Mouse (Mus musculus): ENCODE data around the gene Enho. TPM values are rescaled to one million over a fixed set of nuclear protein-coding genes. Genes with fewer than 3 reads are reported as not detected.

Gene Enho
- polyA plus RNA-seq, 1 experiment from 2014 or later: 21.3 TPM

DNA sequence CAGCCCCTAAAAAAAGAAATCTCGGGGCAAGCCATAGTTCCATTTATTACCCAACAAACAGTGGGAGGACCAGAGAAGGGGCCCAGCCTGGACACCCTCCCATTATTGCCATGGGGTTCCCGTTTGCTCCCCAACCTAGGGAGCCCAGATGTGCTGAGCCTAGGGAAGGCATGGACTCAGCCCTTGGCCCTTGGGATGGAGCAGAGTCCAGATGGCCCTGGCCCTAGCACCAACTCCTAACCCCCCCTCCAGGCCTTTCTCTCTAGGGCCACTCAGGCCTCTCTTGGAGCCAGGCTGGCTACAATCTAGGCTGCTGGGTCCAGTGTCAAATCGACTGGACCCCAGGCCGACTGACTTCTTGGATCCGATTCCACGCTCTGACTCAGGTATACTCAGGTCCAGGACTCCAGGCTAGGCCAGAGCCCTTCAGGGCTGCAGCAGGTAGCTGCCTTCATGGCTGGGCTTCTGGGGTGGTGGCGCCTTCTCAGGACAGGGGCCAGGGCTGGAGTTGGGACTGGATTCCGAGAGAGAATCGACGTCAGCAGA lies 1.9 kb downstream of the Enho start:
- Histone ChIP-seq H3K9me3 (no peaks in the 10 kb centered on the region), H3K4me3 (peak overlapping the region; percentile 81; the same call in 1 of the 2 replicates), H3K4me1 (peaks cover 69% of the 10 kb centered on the region), H3K27me3 (ENCODE audit: poor library complexity, severe bottlenecking) (peaks cover 49% of the 10 kb centered on the region), H3K36me3 (replicated peaks) (peaks cover 19% of the 10 kb centered on the region), H3K27ac (peak overlapping the region; percentile 96)
- WGBS: 93% methylated on average over 10 of the region's 10 CpGs
- no peak for DNase-seq (ENCODE audit: extremely low spot score, low spot score)

DNA sequence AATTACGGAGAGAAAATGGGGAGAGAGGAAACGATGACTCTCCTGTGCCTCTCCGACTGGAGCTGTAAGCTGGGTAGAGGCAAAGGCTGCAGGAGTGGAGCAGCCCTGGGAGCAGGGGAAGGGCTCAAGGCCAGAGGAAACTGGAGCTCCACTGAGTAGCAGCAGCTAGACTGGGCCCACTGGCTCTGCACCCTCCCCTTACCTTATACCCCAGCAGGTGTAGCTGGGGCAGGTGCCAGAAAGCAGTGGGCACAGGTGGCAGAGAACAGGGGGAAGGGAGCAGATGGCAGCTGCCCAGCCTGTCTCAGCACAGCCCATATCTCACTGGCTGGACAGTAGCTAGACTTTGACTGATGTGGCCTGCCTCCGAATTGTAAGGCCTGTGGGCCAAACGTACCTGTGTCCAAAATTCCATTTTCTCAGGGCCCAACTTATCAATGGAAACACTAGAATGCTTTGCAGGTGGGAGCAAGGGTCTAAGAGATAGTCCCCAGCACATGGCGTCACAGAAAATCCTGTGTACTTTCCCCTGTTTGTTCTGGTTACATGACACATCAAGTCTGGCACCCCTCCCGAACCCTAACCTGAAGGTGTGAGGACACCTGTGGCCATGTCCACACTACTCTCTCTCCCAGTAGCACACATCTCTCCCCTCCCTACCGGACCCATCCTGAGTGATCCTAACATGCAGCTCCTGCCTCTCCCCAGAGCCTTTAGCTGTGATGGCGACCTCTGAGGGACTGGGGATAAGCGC lies 3.1 kb downstream of the Enho start:
- Histone ChIP-seq H3K4me3 (no peak overlapping the region), H3K36me3 (replicated peaks) (peaks cover 19% of the 10 kb centered on the region), H3K9me3 (no peaks in the 10 kb centered on the region), H3K27ac (no peak overlapping the region), H3K27me3 (ENCODE audit: poor library complexity, severe bottlenecking) (peaks cover 58% of the 10 kb centered on the region), H3K4me1 (peaks cover 80% of the 10 kb centered on the region)
- no peak for DNase-seq (ENCODE audit: extremely low spot score, low spot score)
- 85% methylated on average over 10 of the region's 10 CpGs for whole genome bisulfite sequencing

DNA sequence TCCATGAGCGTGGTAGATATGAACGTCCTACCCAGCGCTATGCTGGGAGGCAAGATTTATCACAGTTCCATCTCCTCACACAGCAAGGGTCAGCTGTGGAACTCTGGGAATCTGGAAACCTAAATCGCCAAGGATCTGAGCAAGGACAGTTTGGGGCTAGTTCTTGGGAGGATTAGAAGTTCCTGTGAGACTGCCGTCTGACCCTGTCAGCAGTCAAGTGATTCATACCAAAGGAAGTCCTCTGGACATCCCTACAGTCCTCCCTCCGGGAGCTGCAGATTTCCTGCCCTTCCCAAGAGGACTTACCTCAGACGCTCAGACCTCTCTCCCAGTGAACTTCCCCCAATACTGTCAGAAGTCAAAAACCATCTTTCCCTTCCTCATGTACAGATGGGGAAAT lies 3.8 kb downstream of the Enho start:
- Histone ChIP-seq H3K9me3 (no peaks in the 10 kb centered on the region), H3K4me1 (peaks cover 87% of the 10 kb centered on the region), H3K36me3 (replicated peaks) (peaks cover 19% of the 10 kb centered on the region), H3K4me3 (no peak overlapping the region), H3K27me3 (ENCODE audit: poor library complexity, severe bottlenecking) (peaks cover 65% of the 10 kb centered on the region), H3K27ac (0 out of 2 replicates have a peak overlapping the region, but pooled peaks have one; percentile 60)
- WGBS: 65% methylated on average over 7 of the region's 7 CpGs
- DNase-seq (ENCODE audit: extremely low spot score, low spot score): no peak

DNA sequence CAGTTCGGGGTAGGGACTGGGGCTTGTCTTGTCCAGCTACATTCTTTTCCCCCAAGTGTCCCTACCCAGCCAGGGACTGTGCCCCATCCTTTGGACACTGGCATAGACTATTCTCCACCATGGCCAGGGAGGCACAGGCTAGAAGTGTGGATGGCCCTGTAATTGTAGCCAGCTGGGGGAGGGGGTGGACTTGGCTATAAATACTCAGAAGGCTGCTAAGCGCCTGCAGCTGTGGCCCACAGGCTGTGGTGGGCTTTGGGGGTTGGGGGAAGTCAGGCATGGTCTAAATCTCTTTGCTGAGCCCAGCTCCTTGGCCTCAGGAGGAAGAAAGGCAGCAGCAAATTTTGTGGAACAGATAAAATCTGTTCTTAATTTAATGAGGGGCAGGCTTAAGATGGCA lies 4.2 kb downstream of the Enho start:
- Histone ChIP-seq H3K27ac (peak overlapping the region; percentile 60; the same call in 1 of the 2 replicates), H3K36me3 (replicated peaks) (peaks cover 19% of the 10 kb centered on the region), H3K9me3 (no peaks in the 10 kb centered on the region), H3K4me3 (no peak overlapping the region), H3K4me1 (peaks cover 91% of the 10 kb centered on the region), H3K27me3 (ENCODE audit: poor library complexity, severe bottlenecking) (peaks cover 70% of the 10 kb centered on the region)
- WGBS: 57% methylated on average over 2 of the region's 2 CpGs
- no peak for DNase-seq (ENCODE audit: extremely low spot score, low spot score)

DNA sequence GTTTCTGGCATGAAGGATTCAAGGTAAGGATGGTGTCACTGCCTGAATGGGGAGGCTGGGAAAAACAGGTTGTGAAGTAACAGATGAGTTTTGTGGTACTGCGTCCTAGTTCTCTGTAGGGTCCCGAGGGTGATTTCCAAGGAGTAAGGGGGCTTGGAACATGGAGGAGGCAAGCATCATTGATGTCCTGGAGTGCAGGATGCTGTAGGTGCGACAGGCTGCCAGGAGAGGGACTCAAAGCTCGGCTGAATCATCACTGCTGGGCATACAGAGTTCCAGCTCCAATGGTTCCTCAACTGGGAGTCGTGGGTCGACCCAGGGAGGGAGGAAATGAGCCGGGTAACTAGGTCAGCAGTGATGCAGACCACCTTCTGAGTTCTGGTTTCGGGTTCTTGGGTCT lies 4.9 kb downstream of the Enho start:
- H3K27me3 ChIP-seq (ENCODE audit: poor library complexity, severe bottlenecking): peaks cover 77% of the 10 kb centered on the region
- H3K4me3 ChIP-seq: no peak overlapping the region
- WGBS: 76% methylated on average over 8 of the region's 8 CpGs
- no peak overlapping the region for H3K27ac ChIP-seq
- peaks cover 19% of the 10 kb centered on the region for H3K36me3 ChIP-seq (replicated peaks)
- peaks cover 92% of the 10 kb centered on the region for H3K4me1 ChIP-seq
- DNase-seq (ENCODE audit: extremely low spot score, low spot score): no peak
- no peaks in the 10 kb centered on the region for H3K9me3 ChIP-seq

DNA sequence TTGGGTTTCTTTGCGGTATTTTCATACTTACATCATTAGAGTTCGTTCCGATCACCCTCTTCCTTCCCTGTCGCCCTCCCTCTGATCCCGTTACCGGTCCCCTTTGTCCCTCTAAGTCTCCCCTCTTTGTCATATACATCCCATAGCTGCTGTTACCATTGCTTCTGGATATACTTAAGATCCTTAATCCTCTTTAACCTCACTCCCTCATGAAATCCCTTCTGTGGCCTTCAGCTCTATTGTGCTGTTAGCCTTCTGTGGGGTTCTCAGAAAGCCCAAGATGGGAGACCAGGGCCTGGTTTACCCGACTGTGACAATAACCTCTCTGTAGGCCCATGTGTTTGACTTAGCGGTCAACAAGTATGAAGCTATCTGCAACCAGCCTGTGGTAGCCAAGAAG lies 5.5 kb downstream of the Enho start:
- DNase-seq (ENCODE audit: extremely low spot score, low spot score): no peak
- Histone ChIP-seq H3K27ac (no peak overlapping the region), H3K27me3 (ENCODE audit: poor library complexity, severe bottlenecking) (peaks cover 83% of the 10 kb centered on the region), H3K4me3 (no peak overlapping the region), H3K9me3 (no peaks in the 10 kb centered on the region), H3K36me3 (replicated peaks) (peaks cover 19% of the 10 kb centered on the region), H3K4me1 (peaks cover 94% of the 10 kb centered on the region)
- 59% methylated on average over 8 of the region's 8 CpGs for WGBS

DNA sequence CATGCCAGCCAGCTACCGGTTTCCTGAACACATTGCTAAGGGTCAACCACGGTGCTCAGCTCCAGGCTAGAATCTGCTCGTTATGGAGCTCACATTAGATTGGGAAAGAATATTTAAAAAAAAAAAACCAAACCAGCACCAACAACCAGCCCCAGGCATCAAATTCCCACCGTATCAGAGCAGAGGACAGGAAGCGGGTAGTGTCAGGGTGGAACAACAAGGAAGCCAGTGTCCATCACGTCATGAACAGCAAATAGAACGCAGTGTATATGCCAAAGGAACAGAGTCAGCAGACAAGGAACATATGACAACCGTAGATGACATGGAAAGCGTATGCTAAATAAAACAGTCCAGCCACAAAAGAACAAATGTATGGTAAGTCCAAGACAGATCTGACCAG lies 7.1 kb downstream of the Enho start:
- Histone ChIP-seq H3K4me3 (no peak overlapping the region), H3K36me3 (replicated peaks) (peaks cover 12% of the 10 kb centered on the region), H3K27me3 (ENCODE audit: poor library complexity, severe bottlenecking) (peaks cover 83% of the 10 kb centered on the region), H3K9me3 (no peaks in the 10 kb centered on the region), H3K4me1 (peaks cover 94% of the 10 kb centered on the region), H3K27ac (no peak overlapping the region)
- WGBS: 76% methylated on average over 9 of the region's 9 CpGs
- no peak for DNase-seq (ENCODE audit: extremely low spot score, low spot score)

DNA sequence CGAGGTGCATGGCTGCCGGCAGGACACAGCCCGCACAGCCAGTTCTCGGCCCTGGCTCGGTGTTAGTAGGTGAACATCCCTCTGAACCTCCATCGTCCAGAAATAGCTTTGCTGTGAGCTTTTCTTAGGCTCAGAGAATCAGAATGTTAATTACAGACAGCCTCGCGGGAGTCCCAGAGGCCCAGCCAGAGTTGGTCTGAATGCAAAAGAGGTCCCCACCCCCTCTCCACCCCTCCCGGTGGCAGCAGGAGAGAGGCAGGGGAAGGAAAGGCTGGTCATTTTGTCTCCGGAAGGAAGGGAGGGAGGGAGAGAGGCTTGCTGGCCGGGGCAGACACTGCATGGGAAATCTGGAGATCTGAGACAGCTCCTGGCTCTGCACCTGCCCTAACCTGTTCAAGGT lies 8.7 kb downstream of the Enho start:
- Histone ChIP-seq H3K27ac (peak overlapping the region; percentile 78), H3K27me3 (ENCODE audit: poor library complexity, severe bottlenecking) (peaks cover 83% of the 10 kb centered on the region), H3K4me1 (peaks cover 90% of the 10 kb centered on the region)

DNA sequence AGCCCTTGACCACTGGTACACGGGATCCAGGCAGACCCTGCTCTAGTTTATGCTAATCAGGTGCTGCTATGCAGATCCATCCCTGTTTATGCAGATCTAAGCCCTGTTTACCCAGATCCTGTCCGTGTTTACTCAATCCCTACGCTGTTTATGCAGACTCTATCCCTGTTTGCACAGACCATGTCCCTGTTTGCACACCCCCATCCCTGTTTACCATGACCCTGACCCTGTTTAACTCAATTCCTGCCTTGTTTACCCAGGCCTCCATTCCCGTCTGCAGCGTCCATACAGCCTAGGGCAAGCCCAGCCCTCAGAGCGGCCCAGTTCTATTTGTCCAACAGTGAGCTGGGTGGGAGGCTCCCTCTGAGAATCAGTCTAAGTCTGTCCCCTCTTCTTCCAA lies 9.9 kb downstream of the Enho start:
- H3K4me1 ChIP-seq: peaks cover 85% of the 10 kb centered on the region
- peak overlapping the region; percentile 72 for H3K27ac ChIP-seq
- WGBS: 21% methylated on average over 6 of the region's 6 CpGs
- no peak for DNase-seq (ENCODE audit: extremely low spot score, low spot score)
- H3K4me3 ChIP-seq: no peak overlapping the region
- no peaks in the 10 kb centered on the region for H3K36me3 ChIP-seq (replicated peaks)
- no peaks in the 10 kb centered on the region for H3K9me3 ChIP-seq
- H3K27me3 ChIP-seq (ENCODE audit: poor library complexity, severe bottlenecking): peaks cover 94% of the 10 kb centered on the region

More for the DNA sequence above, 8.7 kb downstream of the Enho start:
- peak; percentile 51 for DNase-seq (ENCODE audit: extremely low spot score, low spot score)
- peak overlapping the region; percentile 17 for H3K4me3 ChIP-seq
- H3K9me3 ChIP-seq: no peaks in the 10 kb centered on the region
- 3% methylated on average over 11 of the region's 11 CpGs for WGBS
- no peaks in the 10 kb centered on the region for H3K36me3 ChIP-seq (replicated peaks)

DNA sequence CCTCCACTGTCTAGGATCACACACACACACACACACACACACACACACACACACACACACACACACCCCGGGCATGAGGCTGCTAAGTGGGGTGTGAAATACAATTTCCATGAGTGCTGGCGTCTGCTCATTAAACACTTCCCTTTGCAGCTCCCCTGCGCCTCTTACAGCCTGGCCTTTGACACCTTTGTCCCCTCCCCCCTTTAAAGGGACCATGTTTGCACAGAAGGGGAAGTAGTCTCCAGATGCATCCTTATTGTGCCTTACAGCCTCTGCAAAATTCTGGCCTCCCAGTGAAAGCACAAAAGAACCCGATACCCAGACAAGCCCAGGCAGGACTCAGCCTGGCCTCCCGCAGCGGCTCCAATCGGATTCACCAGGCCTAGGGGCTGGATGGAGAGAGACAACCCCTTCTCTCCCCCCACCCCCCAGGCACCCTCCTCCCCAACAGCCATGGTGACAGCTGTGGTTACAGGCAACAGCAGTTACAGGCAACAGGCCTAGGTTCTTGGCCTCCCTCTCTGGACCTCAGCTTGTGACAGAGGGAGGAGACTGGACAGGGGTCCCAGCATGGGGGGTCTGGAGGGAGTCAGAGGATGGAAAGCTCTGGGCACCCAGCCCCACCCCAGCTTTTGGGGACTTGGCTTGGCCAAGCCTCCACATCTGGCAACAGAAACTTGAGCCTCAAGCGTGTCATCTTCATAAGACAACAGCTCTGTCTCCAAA lies 11.8 kb downstream of the Enho start:
- H3K27me3 ChIP-seq (ENCODE audit: poor library complexity, severe bottlenecking): peaks cover 88% of the 10 kb centered on the region
- peaks cover 67% of the 10 kb centered on the region for H3K4me1 ChIP-seq
- no peaks in the 10 kb centered on the region for H3K36me3 ChIP-seq (replicated peaks)
- WGBS: 3% methylated on average over 8 of the region's 8 CpGs
- peak overlapping the region; percentile 66 for H3K27ac ChIP-seq
- H3K4me3 ChIP-seq: peak overlapping the region; percentile 11
- no peaks in the 10 kb centered on the region for H3K9me3 ChIP-seq
- DNase-seq (ENCODE audit: extremely low spot score, low spot score): peak; percentile 57

DNA sequence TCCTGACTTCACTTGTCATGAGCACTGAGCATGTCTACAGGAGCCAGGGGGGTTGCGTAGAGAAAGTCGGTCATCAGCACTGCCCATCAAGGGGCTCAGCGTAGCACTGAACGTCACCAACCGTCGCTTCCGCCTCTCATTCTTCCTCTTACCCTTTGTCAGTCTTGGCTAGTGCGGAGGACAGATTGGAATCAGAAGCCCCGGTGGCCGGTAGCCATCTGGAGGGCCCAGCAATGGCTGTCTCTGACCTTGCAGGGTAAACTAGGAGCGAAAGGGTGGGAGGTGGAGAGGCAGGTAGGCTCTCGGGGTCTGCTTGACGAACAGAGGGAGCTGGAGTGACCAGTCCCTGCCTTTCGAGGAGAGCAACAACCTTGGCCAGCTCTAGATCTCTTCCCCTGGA lies 18.1 kb downstream of the Enho start:
- 92% methylated on average over 14 of the region's 14 CpGs for WGBS

DNA sequence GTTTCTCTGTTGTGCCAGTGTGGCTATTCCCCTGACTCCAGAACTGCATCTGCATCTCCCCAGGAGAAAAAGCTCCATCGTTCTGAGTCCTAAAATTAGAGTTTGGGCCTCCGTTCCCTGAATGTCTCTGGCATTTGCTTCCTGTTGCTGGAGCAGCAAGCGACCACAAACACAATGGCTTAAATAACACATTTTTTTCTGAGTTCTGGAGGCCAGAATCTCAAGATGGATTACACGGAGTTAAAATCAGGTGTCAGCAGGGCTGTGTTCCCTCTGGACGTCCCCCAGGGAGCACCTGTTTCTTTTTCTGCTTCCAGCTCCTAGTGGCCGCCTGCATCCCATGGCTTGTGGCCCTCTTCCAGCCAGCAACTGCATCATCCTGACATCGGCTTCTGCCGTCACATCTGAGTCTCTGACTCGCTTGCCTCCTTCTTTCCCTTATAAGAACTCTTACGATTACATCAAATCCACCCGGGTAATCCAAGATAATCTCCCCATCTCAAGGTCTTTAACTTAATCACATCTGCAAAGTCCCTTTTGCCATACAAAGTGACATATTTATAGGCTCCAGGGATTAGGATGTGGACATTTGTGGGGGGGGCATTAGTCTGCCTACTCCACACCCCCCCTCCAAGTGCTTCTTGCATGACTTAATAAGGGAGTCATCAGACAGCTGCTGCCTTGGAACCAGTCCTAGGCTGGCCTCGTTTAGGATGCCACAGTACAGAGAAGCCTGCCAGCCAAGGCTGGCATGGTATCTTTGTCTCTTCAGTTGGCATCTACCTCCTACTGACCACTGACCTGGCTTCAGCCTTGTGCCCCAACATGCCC lies 21.0 kb downstream of the Enho start:
- 61% methylated on average over 12 of the region's 12 CpGs for WGBS
- Histone ChIP-seq H3K27me3 (ENCODE audit: poor library complexity, severe bottlenecking) (peaks cover 55% of the 10 kb centered on the region), H3K4me3 (no peak overlapping the region), H3K4me1 (peaks cover 28% of the 10 kb centered on the region), H3K27ac (0 out of 2 replicates have a peak overlapping the region, but pooled peaks have one; percentile 18), H3K36me3 (replicated peaks) (no peaks in the 10 kb centered on the region), H3K9me3 (no peaks in the 10 kb centered on the region)
- DNase-seq (ENCODE audit: extremely low spot score, low spot score): no peak

More for the DNA sequence above, 18.1 kb downstream of the Enho start:
- Histone ChIP-seq H3K27ac (no peak overlapping the region), H3K4me1 (peaks cover 18% of the 10 kb centered on the region), H3K4me3 (no peak overlapping the region), H3K27me3 (ENCODE audit: poor library complexity, severe bottlenecking) (peaks cover 57% of the 10 kb centered on the region), H3K36me3 (replicated peaks) (no peaks in the 10 kb centered on the region), H3K9me3 (no peaks in the 10 kb centered on the region)
- no peak for DNase-seq (ENCODE audit: extremely low spot score, low spot score)

All from forebrain, embryonic 10.5 days (tissue).